Comparison of ENCODE assay signal across 18 mouse cellular contexts in genomic region chr6:97956636-97957035, GRCm38 (mm10).
DNase-seq lines count a peak whose midpoint lies in the region; ATAC-seq and TF ChIP-seq lines count a peak whose summit lies in the region.
"Had no signal": no experiment of that assay in that cellular context is flagged by ENCODE, and none has a peak within 500 bp of the region (broad histone marks: within the 10 kb centered on the region; RNA-seq: fewer than 3 reads in every experiment).

No protein-coding gene starts in this region.

- no peak overlapping the region for H3K4me3 ChIP-seq in kidney, embryonic 14.5 days (ENCODE audit: low read length)
- H3K4me3 ChIP-seq in ES-Bruce4 (ENCODE audit: low read depth, low read length) = no peak overlapping the region
- no peak overlapping the region for H3K4me3 ChIP-seq in stomach, embryonic 16.5 days (replicated peaks; ENCODE audit: low read length)
- H3K4me3 ChIP-seq: heart, adult 2 months; hindbrain, embryonic 12.5 days; midbrain, embryonic 12.5 days; neural tube, embryonic 15.5 days had no signal

- peak; percentile 78; the same call in 1 of the 2 replicates for TF ChIP-seq EP300 in ES-Bruce4 (IDR thresholded peaks at IDR 0.05; ENCODE audit: insufficient read depth, low read depth, low read length)

- H3K27me3 ChIP-seq in kidney, embryonic 14.5 days (ENCODE audit: control insufficient read depth, insufficient read depth, low read length) = no peaks in the 10 kb centered on the region
- no peaks in the 10 kb centered on the region for H3K27me3 ChIP-seq in ES-Bruce4 (ENCODE audit: control insufficient read depth, insufficient read depth, low read length, poor library complexity, severe bottlenecking)
- H3K27me3 ChIP-seq in stomach, embryonic 16.5 days (ENCODE audit: control insufficient read depth, insufficient read depth, low read length) = no peaks in the 10 kb centered on the region
- H3K27me3 ChIP-seq: hindbrain, embryonic 12.5 days; midbrain, embryonic 12.5 days; neural tube, embryonic 15.5 days had no signal

- TF ChIP-seq CTCF in ES-Bruce4 (IDR thresholded peaks at IDR 0.05; ENCODE audit: low read depth, low read length) = no peak

- no peaks in the 10 kb centered on the region for H3K9me3 ChIP-seq in kidney, embryonic 14.5 days (ENCODE audit: control insufficient read depth, low read length)
- no peaks in the 10 kb centered on the region for H3K9me3 ChIP-seq in ES-Bruce4 (replicated peaks; ENCODE audit: control insufficient read depth, insufficient read depth, low read length, poor library complexity, severe bottlenecking)
- no peaks in the 10 kb centered on the region for H3K9me3 ChIP-seq in stomach, embryonic 16.5 days (replicated peaks; ENCODE audit: control insufficient read depth, low read length)
- H3K9me3 ChIP-seq: hindbrain, embryonic 12.5 days; midbrain, embryonic 12.5 days; neural tube, embryonic 15.5 days had no signal

- no peak overlapping the region for H3K9ac ChIP-seq in kidney, embryonic 14.5 days (ENCODE audit: low read depth, low read length)
- H3K9ac ChIP-seq in ES-Bruce4 (ENCODE audit: low read depth, poor library complexity, severe bottlenecking) = no peak overlapping the region
- H3K9ac ChIP-seq in stomach, embryonic 16.5 days (ENCODE audit: low read length) = no peak overlapping the region
- H3K9ac ChIP-seq: hindbrain, embryonic 12.5 days; midbrain, embryonic 12.5 days; neural tube, embryonic 15.5 days had no signal

- no peaks in the 10 kb centered on the region for H3K4me1 ChIP-seq in kidney, embryonic 14.5 days (ENCODE audit: control insufficient read depth, insufficient read depth, low read length)
- H3K4me1 ChIP-seq in ES-Bruce4 (ENCODE audit: control insufficient read depth, insufficient read depth, low read length) = peaks cover 4% of the 10 kb centered on the region
- no peaks in the 10 kb centered on the region for H3K4me1 ChIP-seq in stomach, embryonic 16.5 days (ENCODE audit: control insufficient read depth, insufficient read depth, low read length)
- H3K4me1 ChIP-seq: hindbrain, embryonic 12.5 days; midbrain, embryonic 12.5 days; neural tube, embryonic 15.5 days had no signal

- no peak for DNase-seq in kidney, adult 18-20 months
- peak; percentile 58 for DNase-seq in WW6 (ENCODE audit: low read depth, low spot score)
- no peak for DNase-seq in adipocyte (ENCODE audit: low spot score)
- DNase-seq in lung, adult 18-20 months = no peak
- DNase-seq: adrenal gland, adult 2 months; cerebellum, adult 11 months; cerebellum, adult 9-11 months; gastrocnemius, postnatal 25 days; heart, adult 2 months; left cerebral cortex, postnatal 4 days; lung, adult 2 months; lung, postnatal 14 days had no signal

- TF ChIP-seq POLR2A in ES-Bruce4 (IDR thresholded peaks at IDR 0.05; ENCODE audit: insufficient read depth, low read length) = no peak

- WGBS in kidney, embryonic 14.5 days = 56% methylated on average over 10 of the region's 10 CpGs
- 68% methylated on average over 10 of the region's 10 CpGs for WGBS in stomach, embryonic 16.5 days

- no peak for ATAC-seq in kidney, embryonic 14.5 days (ENCODE audit: low FRiP score, low TSS enrichment)
- no peak for ATAC-seq in stomach, embryonic 16.5 days (ENCODE audit: insufficient read depth, low FRiP score)

- H3K27ac ChIP-seq in kidney, embryonic 14.5 days (ENCODE audit: low read depth, low read length) = peak overlapping the region; percentile 32; the same call in 1 of the 2 replicates
- H3K27ac ChIP-seq in ES-Bruce4 (ENCODE audit: insufficient read depth, low read length) = peak overlapping the region; percentile 49
- H3K27ac ChIP-seq in stomach, embryonic 16.5 days (ENCODE audit: low read length) = no peak overlapping the region
- H3K27ac ChIP-seq: heart, adult 2 months; hindbrain, embryonic 12.5 days; midbrain, embryonic 12.5 days; neural tube, embryonic 15.5 days had no signal

- H3K4me2 ChIP-seq in kidney, embryonic 14.5 days (replicated peaks; ENCODE audit: low read depth, low read length) = no peak overlapping the region
- H3K4me2 ChIP-seq in stomach, embryonic 16.5 days (ENCODE audit: low read depth, low read length) = 0 out of 2 replicates have a peak overlapping the region, but pooled peaks have one; percentile 14
- H3K4me2 ChIP-seq: hindbrain, embryonic 12.5 days; midbrain, embryonic 12.5 days; neural tube, embryonic 15.5 days had no signal

- H3K36me3 ChIP-seq in kidney, embryonic 14.5 days (ENCODE audit: control insufficient read depth, insufficient read depth, low read length) = no peaks in the 10 kb centered on the region
- H3K36me3 ChIP-seq in ES-Bruce4 (ENCODE audit: control insufficient read depth, insufficient read depth, low read length, poor library complexity, severe bottlenecking) = no peaks in the 10 kb centered on the region
- no peaks in the 10 kb centered on the region for H3K36me3 ChIP-seq in stomach, embryonic 16.5 days (ENCODE audit: control insufficient read depth, insufficient read depth, low read length)
- H3K36me3 ChIP-seq: hindbrain, embryonic 12.5 days; midbrain, embryonic 12.5 days; neural tube, embryonic 15.5 days had no signal
